ENCODE assay signal across 8 mouse cellular contexts in the genomic region with DNA sequence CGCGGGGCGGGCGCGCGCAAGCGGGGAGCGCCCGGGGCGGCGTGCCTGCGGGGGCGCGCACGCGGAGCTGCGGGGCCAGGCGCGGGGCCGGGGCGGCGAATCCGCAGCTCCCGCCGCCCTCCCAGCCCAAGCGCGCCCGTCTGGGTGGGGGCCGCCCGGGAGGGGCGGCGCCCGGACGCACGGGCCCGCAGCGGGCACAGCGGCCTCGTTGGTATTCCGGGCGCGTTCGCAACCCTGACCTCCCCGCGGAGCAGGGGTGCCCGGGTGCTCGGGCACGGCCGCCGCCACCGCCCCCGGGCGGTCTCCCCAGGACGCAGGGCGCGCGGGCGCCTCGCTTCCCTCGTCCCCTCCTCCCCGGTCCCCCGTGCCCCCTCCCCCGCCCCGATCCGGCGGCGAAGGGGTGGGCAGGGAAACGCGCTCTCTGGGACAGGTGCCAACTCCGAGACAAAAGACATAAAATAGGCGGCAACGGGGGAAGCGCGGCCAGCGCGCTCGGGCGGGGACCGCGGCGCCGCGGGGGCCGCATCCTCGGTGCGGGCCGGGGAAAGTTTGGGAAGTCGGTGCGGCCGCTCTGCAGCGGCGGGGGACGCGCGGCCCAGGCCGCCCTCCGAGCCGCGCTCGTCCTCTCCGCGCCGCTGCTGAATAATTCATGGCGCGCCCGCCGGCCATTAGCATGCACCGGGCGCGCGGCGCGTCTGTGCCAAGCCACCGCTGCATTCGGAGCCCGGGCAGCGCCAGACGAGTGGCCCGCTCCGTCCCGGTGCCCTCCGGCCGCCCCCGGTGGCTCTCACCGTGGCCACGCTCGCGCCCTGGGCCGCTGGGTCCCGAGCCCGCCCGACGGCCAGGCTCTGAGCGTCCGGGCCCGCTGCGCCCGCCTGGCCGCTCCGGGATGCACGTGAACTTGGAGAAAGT.
A peak's percentile ranks its signal among the peaks of the same experiment; 100 is the strongest.
DNase-seq lines count a peak whose midpoint lies in the region; ATAC-seq and TF ChIP-seq lines count a peak whose summit lies in the region.

No protein-coding gene starts in this region.

- no peak overlapping the region for H3K27ac ChIP-seq in ES-Bruce4 (ENCODE audit: insufficient read depth, low read length)
- H3K27ac ChIP-seq in forebrain, embryonic 16.5 days (ENCODE audit: low read length): peak overlapping the region; percentile 100
- H3K27ac ChIP-seq in lung, embryonic 14.5 days (ENCODE audit: low read depth): peak overlapping the region; percentile 98

- no peak for TF ChIP-seq POLR2A in ES-Bruce4 (IDR thresholded peaks at IDR 0.05; ENCODE audit: insufficient read depth, low read length)

- under 1% methylated on average over 90 of the region's 141 CpGs for WGBS in forebrain, embryonic 16.5 days
- under 1% methylated on average over 91 of the region's 141 CpGs for WGBS in lung, embryonic 14.5 days

- ATAC-seq in forebrain, embryonic 16.5 days: peak; percentile 66
- peak; percentile 69 for ATAC-seq in lung, embryonic 14.5 days (ENCODE audit: insufficient read depth)

- TF ChIP-seq EP300 in ES-Bruce4 (IDR thresholded peaks at IDR 0.05; ENCODE audit: insufficient read depth, low read depth, low read length): no peak

- H3K4me1 ChIP-seq in ES-Bruce4 (ENCODE audit: control insufficient read depth, insufficient read depth, low read length): no peaks in the 10 kb centered on the region
- peaks cover 49% of the 10 kb centered on the region for H3K4me1 ChIP-seq in forebrain, embryonic 16.5 days (replicated peaks; ENCODE audit: control insufficient read depth, insufficient read depth, low read length)
- peaks cover 14% of the 10 kb centered on the region for H3K4me1 ChIP-seq in lung, embryonic 14.5 days (ENCODE audit: insufficient read depth)

- H3K36me3 ChIP-seq in ES-Bruce4 (ENCODE audit: control insufficient read depth, insufficient read depth, low read length, poor library complexity, severe bottlenecking): no peaks in the 10 kb centered on the region
- no peaks in the 10 kb centered on the region for H3K36me3 ChIP-seq in forebrain, embryonic 16.5 days (ENCODE audit: control insufficient read depth, insufficient read depth)
- peaks cover 27% of the 10 kb centered on the region for H3K36me3 ChIP-seq in lung, embryonic 14.5 days (ENCODE audit: insufficient read depth)

- H3K9me3 ChIP-seq in ES-Bruce4 (replicated peaks; ENCODE audit: control insufficient read depth, insufficient read depth, low read length, poor library complexity, severe bottlenecking): no peaks in the 10 kb centered on the region
- H3K9me3 ChIP-seq in forebrain, embryonic 16.5 days (ENCODE audit: control insufficient read depth, low read length): no peaks in the 10 kb centered on the region
- H3K9me3 ChIP-seq in lung, embryonic 14.5 days (ENCODE audit: low read depth, low read length): no peaks in the 10 kb centered on the region

- peak overlapping the region; percentile 98 for H3K4me2 ChIP-seq in forebrain, embryonic 16.5 days (ENCODE audit: low read length)
- H3K4me2 ChIP-seq in lung, embryonic 14.5 days: peak overlapping the region; percentile 95

- peak; percentile 92 for DNase-seq in brain, adult 2 months (ENCODE audit: low read depth, low spot score)
- peak; percentile 88 for DNase-seq in heart, postnatal 25 days (ENCODE audit: low spot score)
- peak; percentile 85 to 88 for DNase-seq in layer of hippocampus, adult 8-10 months (ENCODE audit: low spot score in 2 of 2)
- DNase-seq in lung, embryonic 14.5 days: peak; percentile 96
- peak; percentile 94 for DNase-seq in ovary, postnatal 14 days (ENCODE audit: low spot score)
- DNase-seq in urinary bladder, postnatal 25 days (ENCODE audit: low spot score): peak; percentile 89

- H3K27me3 ChIP-seq in ES-Bruce4 (ENCODE audit: control insufficient read depth, insufficient read depth, low read length, poor library complexity, severe bottlenecking): peaks cover 5% of the 10 kb centered on the region; the same call in 1 of the 2 replicates
- no peaks in the 10 kb centered on the region for H3K27me3 ChIP-seq in forebrain, embryonic 16.5 days (replicated peaks; ENCODE audit: control insufficient read depth, insufficient read depth, low read length)
- peaks cover 4% of the 10 kb centered on the region; the same call in 1 of the 2 replicates for H3K27me3 ChIP-seq in lung, embryonic 14.5 days (ENCODE audit: insufficient read depth, low read length)

- peak overlapping the region; percentile 72 for H3K9ac ChIP-seq in ES-Bruce4 (ENCODE audit: low read depth, poor library complexity, severe bottlenecking)
- peak overlapping the region; percentile 100 for H3K9ac ChIP-seq in forebrain, embryonic 16.5 days (replicated peaks; ENCODE audit: low read depth, low read length)
- peak overlapping the region; percentile 99 for H3K9ac ChIP-seq in lung, embryonic 14.5 days

- intact Hi-C loops in heart, postnatal 25 days (cut with DNase I): loop anchor here (2.0 kb wide), 1 partner anchor 36 kb away; no protein-coding TSS in a partner anchor

- H3K4me3 ChIP-seq in ES-Bruce4 (ENCODE audit: low read depth, low read length): peak overlapping the region; percentile 92
- peak overlapping the region; percentile 88 for H3K4me3 ChIP-seq in forebrain, embryonic 16.5 days (replicated peaks; ENCODE audit: low read length)
- peak overlapping the region; percentile 99 for H3K4me3 ChIP-seq in lung, embryonic 14.5 days (ENCODE audit: low read depth, low read length)

- TF ChIP-seq CTCF in ES-Bruce4 (IDR thresholded peaks at IDR 0.05; ENCODE audit: low read depth, low read length): no peak
- no peak for TF ChIP-seq CTCF in lung, embryonic 14.5 days (IDR thresholded peaks at IDR 0.05; ENCODE audit: low read depth)
